Mouse (Mus musculus) fibroblast of lung, adult 2 months (primary cell): ENCODE results near the gene Tmem251.

Experiments used
- DNase-seq: peaks from one replicate; pipeline ENCODE4 v3.0.0-alpha.2; 2011; ENCODE audit warnings: low read depth

The Tmem251 gene

GRCm38 (mm10) chr12:102710851-102711375, 32.6 kb upstream of the Tmem251 start:
- DNase-seq = no peak

- no peak for DNase-seq
Measured at GRCm38 (mm10) chr12:102713153-102713865, 30.3 kb upstream of the Tmem251 start.

- DNase-seq = no peak
Measured at GRCm38 (mm10) chr12:102714116-102714515, 29.4 kb upstream of the Tmem251 start.

GRCm38 (mm10) chr12:102714654-102715395, 28.7 kb upstream of the Tmem251 start:
- DNase-seq = no peak

GRCm38 (mm10) chr12:102719552-102720315, 23.8 kb upstream of the Tmem251 start:
- no peak for DNase-seq

GRCm38 (mm10) chr12:102722451-102722850, 21.1 kb upstream of the Tmem251 start:
- DNase-seq = no peak

DNA sequence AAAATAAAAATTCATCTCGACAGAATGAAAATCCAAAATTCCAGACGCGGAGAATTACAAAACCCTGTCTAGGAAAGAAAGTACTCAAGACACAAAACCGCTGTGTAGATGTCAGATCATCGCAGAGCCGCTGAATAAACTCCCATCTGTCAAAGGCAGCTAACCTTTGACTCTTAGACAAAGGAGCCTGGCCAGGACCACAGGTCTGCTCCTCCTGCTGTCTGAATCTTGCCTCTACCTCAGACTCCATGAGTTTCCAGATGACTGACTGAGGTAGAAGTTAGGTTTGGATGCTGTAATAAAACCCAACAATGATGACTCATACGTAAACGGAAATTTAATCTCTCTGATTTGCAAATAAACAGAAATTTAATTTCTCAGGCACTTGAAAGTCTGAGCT, 20.6 kb upstream of the Tmem251 start:
- DNase-seq = no peak

DNA sequence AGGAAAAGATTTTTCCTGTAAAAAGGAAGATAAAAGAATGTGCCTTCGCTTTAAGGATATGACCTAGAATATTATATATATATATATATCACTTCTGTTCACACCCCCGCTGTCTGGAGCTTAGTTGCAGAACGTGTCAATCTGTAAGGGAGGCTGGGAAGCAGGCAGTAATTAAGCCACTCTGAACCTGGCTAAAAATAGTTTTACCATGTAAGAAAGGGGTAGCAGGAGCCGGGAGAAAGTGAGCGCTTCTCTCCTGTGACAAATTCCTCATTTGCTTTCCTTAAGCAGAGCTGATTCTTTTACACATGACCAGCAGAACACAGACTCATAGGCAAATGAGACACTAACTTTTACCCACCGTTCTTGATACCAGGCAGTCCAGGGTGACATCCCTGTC, 19.7 kb upstream of the Tmem251 start:
- DNase-seq = no peak

DNA sequence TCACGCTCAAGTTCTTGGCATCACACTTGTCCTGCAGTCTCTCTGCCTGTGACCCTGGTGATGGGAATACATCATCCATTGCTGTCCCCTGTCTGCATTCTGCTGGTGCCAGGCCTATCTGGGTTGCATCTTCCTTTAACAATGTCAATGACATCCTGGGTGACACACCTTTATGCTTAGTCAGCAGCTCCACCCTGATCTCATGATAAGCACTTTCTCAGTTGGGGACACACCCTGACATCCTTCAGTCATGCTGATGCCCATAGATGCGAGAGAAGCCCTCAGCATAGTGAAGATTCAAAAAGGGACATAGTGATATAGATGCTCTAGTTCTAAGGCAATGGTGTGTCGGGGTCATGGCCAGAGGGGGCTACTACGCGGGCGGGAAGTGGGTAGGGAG, 18.4 kb upstream of the Tmem251 start:
- DNase-seq = no peak

- DNase-seq = no peak
Measured at GRCm38 (mm10) chr12:102725761-102726175, 17.8 kb upstream of the Tmem251 start.

- no peak for DNase-seq
Measured at GRCm38 (mm10) chr12:102729855-102730797, 13.4 kb upstream of the Tmem251 start.

GRCm38 (mm10) chr12:102730798-102731619, 12.6 kb upstream of the Tmem251 start:
- no peak for DNase-seq

- no peak for DNase-seq
Measured at GRCm38 (mm10) chr12:102733381-102733780, 10.2 kb upstream of the Tmem251 start.

GRCm38 (mm10) chr12:102739096-102739495, 4.5 kb upstream of the Tmem251 start:
- DNase-seq = no peak

DNA sequence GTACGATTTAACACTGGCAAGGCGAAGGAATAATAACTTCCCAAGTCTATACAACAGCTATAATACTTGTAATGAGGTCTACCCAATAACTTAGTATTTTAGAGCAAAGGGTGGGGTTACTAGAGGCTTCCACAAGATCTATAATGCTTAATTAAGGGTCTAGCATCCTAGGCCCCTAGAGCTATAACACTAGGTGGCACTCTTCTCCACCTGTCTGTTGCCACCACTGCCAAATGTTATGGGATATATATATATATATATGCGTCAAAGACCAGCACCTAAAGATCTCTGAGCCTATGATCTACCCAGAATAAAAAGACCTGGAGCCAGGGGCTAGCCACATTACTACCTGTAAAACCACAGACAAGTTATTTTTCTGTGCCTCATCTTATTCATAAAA, 3.3 kb upstream of the Tmem251 start:
- DNase-seq = no peak

GRCm38 (mm10) chr12:102742056-102742455, 1.5 kb upstream of the Tmem251 start:
- no peak for DNase-seq

- DNase-seq = no peak
Measured at GRCm38 (mm10) chr12:102743036-102743588, 450 bp upstream of the Tmem251 start.

GRCm38 (mm10) chr12:102744839-102745238, 1.3 kb downstream of the Tmem251 start:
- DNase-seq = no peak

- DNase-seq = no peak
Measured at GRCm38 (mm10) chr12:102748256-102748655, 4.7 kb downstream of the Tmem251 start.

GRCm38 (mm10) chr12:102756304-102756703, 12.7 kb downstream of the Tmem251 start:
- no peak for DNase-seq
